Mouse (Mus musculus): ENCODE results near the gene Nup93. TPM values are rescaled to one million over a fixed set of nuclear protein-coding genes. Genes with fewer than 3 reads are reported as not detected.

Gene Nup93
- polyA plus RNA-seq, 1 experiment from 2014 or later, result 54.0 TPM

- no peak for ATAC-seq
- no peak for DNase-seq (ENCODE audit: low read depth, low spot score)
- POLR2A ChIA-PET, result interaction anchor here (1.1 kb wide), 1 partner anchor 10 kb away, joined by 3 read pairs; no protein-coding TSS in a partner anchor
- CTCF ChIA-PET, result interaction anchor here (0.9 kb wide), 1 partner anchor 11 kb away, joined by 3 read pairs; no protein-coding TSS in a partner anchor
- TF ChIP-seq CTCF (IDR thresholded peaks at IDR 0.05), result no peak
- H3K27me3 ChIP-seq, result no peaks in the 10 kb centered on the region
- in situ Hi-C loops (cut with MboI; ENCODE audit: low pct_unique_long_range_greater_than_20kb), result no loop called here
These were observed 140.2 kb downstream of the Nup93 start for GRCm38 (mm10) chr8:94354571-94354970.

- H3K27me3 ChIP-seq, result no peaks in the 10 kb centered on the region
- DNase-seq (ENCODE audit: low read depth, low spot score), result no peak
- no peak for TF ChIP-seq CTCF (IDR thresholded peaks at IDR 0.05)
- ChIA-PET POLR2A (no interaction called here), CTCF (interaction anchor here (1.3 kb wide), 1 partner anchor 13 kb away, joined by 5 read pairs; no protein-coding TSS in a partner anchor)
- ATAC-seq, result no peak
- in situ Hi-C loops (cut with MboI; ENCODE audit: low pct_unique_long_range_greater_than_20kb), result no loop called here
These were observed 142.9 kb downstream of the Nup93 start for GRCm38 (mm10) chr8:94357220-94357619.

GRCm38 (mm10) chr8:94358541-94358940, 144.2 kb downstream of the Nup93 start:
- ATAC-seq, result no peak
- in situ Hi-C loops (cut with MboI; ENCODE audit: low pct_unique_long_range_greater_than_20kb), result no loop called here
- DNase-seq (ENCODE audit: low read depth, low spot score), result no peak
- POLR2A ChIA-PET, result no interaction called here
- CTCF ChIA-PET, result interaction anchor here (0.9 kb wide), 1 partner anchor 12 kb away, joined by 3 read pairs; no protein-coding TSS in a partner anchor
- H3K27me3 ChIP-seq, result no peaks in the 10 kb centered on the region
- TF ChIP-seq CTCF (IDR thresholded peaks at IDR 0.05), result no peak

- no peaks in the 10 kb centered on the region for H3K27me3 ChIP-seq
- ChIA-PET POLR2A (interaction anchor here (0.7 kb wide), 1 partner anchor 115 kb away, joined by 3 read pairs; no protein-coding TSS in a partner anchor), CTCF (interaction anchor here (1.7 kb wide), 1 partner anchor 14 kb away, joined by 4 read pairs; no protein-coding TSS in a partner anchor)
- in situ Hi-C loops (cut with MboI; ENCODE audit: low pct_unique_long_range_greater_than_20kb), result no loop called here
- ATAC-seq, result no peak
- no peak for DNase-seq (ENCODE audit: low read depth, low spot score)
- no peak for TF ChIP-seq CTCF (IDR thresholded peaks at IDR 0.05)
These were observed 147.5 kb downstream of the Nup93 start for GRCm38 (mm10) chr8:94361774-94362431.

- ATAC-seq, result no peak
- CTCF ChIA-PET, result interaction anchor here (0.9 to 1.7 kb wide), 2 partner anchors 13 to 130 kb away, joined by 3 to 4 read pairs; no protein-coding TSS in a partner anchor
- DNase-seq (ENCODE audit: low read depth, low spot score), result no peak
- in situ Hi-C loops (cut with MboI; ENCODE audit: low pct_unique_long_range_greater_than_20kb), result no loop called here
- POLR2A ChIA-PET, result no interaction called here
- no peaks in the 10 kb centered on the region for H3K27me3 ChIP-seq
- no peak for TF ChIP-seq CTCF (IDR thresholded peaks at IDR 0.05)
These were observed 148.4 kb downstream of the Nup93 start for GRCm38 (mm10) chr8:94362607-94363239.

- ATAC-seq (no peak), DNase-seq (ENCODE audit: low read depth, low spot score) (no peak)
- POLR2A ChIA-PET, result no interaction called here
- CTCF ChIA-PET, result interaction anchor here (0.9 kb wide), 1 partner anchor 129 kb away, joined by 3 read pairs; no protein-coding TSS in a partner anchor
- peaks cover 3% of the 10 kb centered on the region for H3K27me3 ChIP-seq
- in situ Hi-C loops (cut with MboI; ENCODE audit: low pct_unique_long_range_greater_than_20kb), result no loop called here
- no peak for TF ChIP-seq CTCF (IDR thresholded peaks at IDR 0.05)
These were observed 148.9 kb downstream of the Nup93 start for GRCm38 (mm10) chr8:94363288-94363688.

- no peak for TF ChIP-seq CTCF (IDR thresholded peaks at IDR 0.05)
- no peak for DNase-seq (ENCODE audit: low read depth, low spot score)
These were observed 149.5 kb downstream of the Nup93 start for GRCm38 (mm10) chr8:94363906-94364305.

GRCm38 (mm10) chr8:94364686-94365312, 150.4 kb downstream of the Nup93 start:
- no peak for TF ChIP-seq CTCF (IDR thresholded peaks at IDR 0.05)
- peaks cover 3% of the 10 kb centered on the region for H3K27me3 ChIP-seq
- in situ Hi-C loops (cut with MboI; ENCODE audit: low pct_unique_long_range_greater_than_20kb), result no loop called here
- ChIA-PET CTCF (no interaction called here), POLR2A (no interaction called here)
- no peak for ATAC-seq
- DNase-seq (ENCODE audit: low read depth, low spot score), result no peak

More at GRCm38 (mm10) chr8:94363906-94364305, 149.5 kb downstream of the Nup93 start:
- no peak for ATAC-seq
- H3K27me3 ChIP-seq, result peaks cover 3% of the 10 kb centered on the region
- in situ Hi-C loops (cut with MboI; ENCODE audit: low pct_unique_long_range_greater_than_20kb), result no loop called here
- POLR2A ChIA-PET, result no interaction called here
- CTCF ChIA-PET, result no interaction called here

- ATAC-seq (no peak), DNase-seq (ENCODE audit: low read depth, low spot score) (no peak)
- peaks cover 3% of the 10 kb centered on the region for H3K27me3 ChIP-seq
- ChIA-PET CTCF (no interaction called here), POLR2A (no interaction called here)
- no peak for TF ChIP-seq CTCF (IDR thresholded peaks at IDR 0.05)
- in situ Hi-C loops (cut with MboI; ENCODE audit: low pct_unique_long_range_greater_than_20kb), result no loop called here
These were observed 151.1 kb downstream of the Nup93 start for GRCm38 (mm10) chr8:94365410-94365981.

Other genes with a start within 250 kb of the Nup93 start
- gene Amfr, start 201.7 kb upstream of the Nup93 start, polyA plus RNA-seq (2021), result 203 TPM
- gene Nudt21, start 177.5 kb upstream of the Nup93 start, polyA plus RNA-seq (2021), result 59.9 TPM
- gene Ogfod1, start 177.4 kb upstream of the Nup93 start, polyA plus RNA-seq (2021), result 13.4 TPM
- gene Bbs2, start 115.6 kb upstream of the Nup93 start, polyA plus RNA-seq (2021), result 28.0 TPM
- not detected for gene Mt4, start 77.4 kb upstream of the Nup93 start, polyA plus RNA-seq (2021)
- not detected for gene Mt3, start 62.0 kb upstream of the Nup93 start, polyA plus RNA-seq (2021)
- gene Mt2, start 41.9 kb upstream of the Nup93 start, polyA plus RNA-seq (2021), result 92.3 TPM
- 131 TPM for gene Mt1, start 35.5 kb upstream of the Nup93 start, polyA plus RNA-seq (2021)
- gene Slc12a3, start 114.6 kb downstream of the Nup93 start, polyA plus RNA-seq (2021), result 0.23 TPM
- 77.7 TPM for gene Herpud1, start 171.9 kb downstream of the Nup93 start, polyA plus RNA-seq (2021)
- 0.76 TPM for gene Nlrc5, start 219.8 kb downstream of the Nup93 start, polyA plus RNA-seq (2021)